Mouse (Mus musculus) midbrain, embryonic 12.5 days (tissue): ENCODE measurements at regions not wholly inside any gene's neighbourhood (a gene's known extent, or its start where the extent isn't known, plus 50 kb on each side); places are given as distances from the start of the nearest gene placed in this dataset.

Experiments
- ATAC-seq: fragments of 200-750 bp; cut with Nextera tagmentation; 2 replicates; pipeline ENCODE4 v1.8.0; 2017; ENCODE audit warnings: low read depth, moderate TSS enrichment, moderate library complexity; ENCODE audit not compliant: low FRiP score
- H3K27ac ChIP-seq: fragments of 300-500 bp; sonication (generic); replicated peaks from 2 replicates; pipeline ENCODE4 v1.5.1; 2016; ENCODE audit warnings: mild to moderate bottlenecking
- H3K27me3 ChIP-seq: fragments of 300-500 bp; sonication (generic); 2 replicates; pipeline ENCODE4 v1.6.1; 2016; ENCODE audit warnings: mild to moderate bottlenecking
- H3K36me3 ChIP-seq: fragments of 300-500 bp; sonication (generic); 2 replicates; pipeline ENCODE4 v1.6.1; 2016
- H3K4me1 ChIP-seq: fragments of 300-500 bp; sonication (generic); 2 replicates; pipeline ENCODE4 v1.6.1; 2016
- H3K4me2 ChIP-seq: fragments of 300-500 bp; sonication (generic); replicated peaks from 2 replicates; pipeline ENCODE4 v1.6.1; 2016; ENCODE audit warnings: mild to moderate bottlenecking, moderate library complexity
- H3K4me3 ChIP-seq: fragments of 300-500 bp; sonication (generic); 2 replicates; pipeline ENCODE4 v1.5.1; 2016; ENCODE audit warnings: mild to moderate bottlenecking
- H3K9ac ChIP-seq: fragments of 300-500 bp; sonication (generic); replicated peaks from 2 replicates; pipeline ENCODE4 v1.6.1; 2016; ENCODE audit warnings: mild to moderate bottlenecking, moderate library complexity
- H3K9me3 ChIP-seq: fragments of 300-500 bp; sonication (generic); 2 replicates; pipeline ENCODE4 v1.6.1; 2016; ENCODE audit warnings: mild to moderate bottlenecking
- WGBS: fragments of 180-500 bp; shearing (Covaris S2); methylation state at CpG from one replicate; pipeline ENCODE4 v1.1.7; 2016; 5-methylcytosine and 5-hydroxymethylcytosine counted together

GRCm38 (mm10) chr5:51825584-51826088 is 258.1 kb upstream of the Ppargc1a start:
- no peak overlapping the region for H3K27ac ChIP-seq
- no peak for ATAC-seq
- no peak overlapping the region for H3K4me3 ChIP-seq

GRCm38 (mm10) chr5:51824731-51825130 is 257.2 kb upstream of the Ppargc1a start:
- Histone ChIP-seq H3K4me2 (no peak overlapping the region), H3K27me3 (no peaks in the 10 kb centered on the region), H3K9me3 (no peaks in the 10 kb centered on the region), H3K9ac (no peak overlapping the region), H3K27ac (no peak overlapping the region), H3K4me1 (no peaks in the 10 kb centered on the region), H3K4me3 (no peak overlapping the region), H3K36me3 (no peaks in the 10 kb centered on the region)
- 86% methylated on average over 4 of the region's 4 CpGs for WGBS
- ATAC-seq = no peak

More at GRCm38 (mm10) chr5:51825584-51826088, 258.1 kb upstream of the Ppargc1a start:
- no peaks in the 10 kb centered on the region for H3K27me3 ChIP-seq
- no peaks in the 10 kb centered on the region for H3K9me3 ChIP-seq
- H3K9ac ChIP-seq = no peak overlapping the region
- no peaks in the 10 kb centered on the region for H3K36me3 ChIP-seq
- WGBS = 94% methylated on average over 3 of the region's 3 CpGs
- H3K4me2 ChIP-seq = no peak overlapping the region
- H3K4me1 ChIP-seq = no peaks in the 10 kb centered on the region

GRCm38 (mm10) chr5:51823657-51824056 is 256.1 kb upstream of the Ppargc1a start:
- Histone ChIP-seq H3K9ac (no peak overlapping the region), H3K4me3 (no peak overlapping the region), H3K27me3 (no peaks in the 10 kb centered on the region), H3K9me3 (no peaks in the 10 kb centered on the region), H3K4me2 (no peak overlapping the region), H3K27ac (no peak overlapping the region), H3K4me1 (no peaks in the 10 kb centered on the region), H3K36me3 (no peaks in the 10 kb centered on the region)
- 51% methylated on average over 2 of the region's 2 CpGs for WGBS
- no peak for ATAC-seq

GRCm38 (mm10) chr5:51816258-51816657 is 248.7 kb upstream of the Ppargc1a start:
- H3K9me3 ChIP-seq = no peaks in the 10 kb centered on the region
- no peak overlapping the region for H3K4me2 ChIP-seq
- no peak overlapping the region for H3K9ac ChIP-seq
- WGBS = 85% methylated on average over 2 of the region's 2 CpGs
- H3K4me3 ChIP-seq = no peak overlapping the region
- H3K27ac ChIP-seq = no peak overlapping the region
- no peak for ATAC-seq
- H3K36me3 ChIP-seq = no peaks in the 10 kb centered on the region
- no peaks in the 10 kb centered on the region for H3K27me3 ChIP-seq
- no peaks in the 10 kb centered on the region for H3K4me1 ChIP-seq

GRCm38 (mm10) chr5:51811728-51812127 is 244.2 kb upstream of the Ppargc1a start:
- no peaks in the 10 kb centered on the region for H3K4me1 ChIP-seq
- no peak overlapping the region for H3K27ac ChIP-seq
- H3K9me3 ChIP-seq = no peaks in the 10 kb centered on the region
- ATAC-seq = no peak
- H3K27me3 ChIP-seq = no peaks in the 10 kb centered on the region
- no peaks in the 10 kb centered on the region for H3K36me3 ChIP-seq
- 81% methylated on average over 2 of the region's 2 CpGs for WGBS
- no peak overlapping the region for H3K9ac ChIP-seq
- no peak overlapping the region for H3K4me3 ChIP-seq
- H3K4me2 ChIP-seq = no peak overlapping the region

- Histone ChIP-seq H3K27ac (no peak overlapping the region), H3K27me3 (no peaks in the 10 kb centered on the region), H3K4me1 (no peaks in the 10 kb centered on the region), H3K4me2 (no peak overlapping the region), H3K4me3 (no peak overlapping the region), H3K9ac (no peak overlapping the region), H3K36me3 (no peaks in the 10 kb centered on the region), H3K9me3 (no peaks in the 10 kb centered on the region)
- 89% methylated on average over 8 of the region's 8 CpGs for WGBS
- ATAC-seq = no peak
Measured at GRCm38 (mm10) chr5:51801486-51801885, 234.0 kb upstream of the Ppargc1a start.

- no peaks in the 10 kb centered on the region for H3K9me3 ChIP-seq
- H3K36me3 ChIP-seq = no peaks in the 10 kb centered on the region
- no peak overlapping the region for H3K27ac ChIP-seq
- no peak overlapping the region for H3K4me3 ChIP-seq
- 89% methylated on average over 6 of the region's 6 CpGs for WGBS
- H3K4me1 ChIP-seq = no peaks in the 10 kb centered on the region
- no peak for ATAC-seq
- H3K9ac ChIP-seq = no peak overlapping the region
- H3K4me2 ChIP-seq = no peak overlapping the region
- no peaks in the 10 kb centered on the region for H3K27me3 ChIP-seq
Measured at GRCm38 (mm10) chr5:51799371-51800035, 232.0 kb upstream of the Ppargc1a start.

- Histone ChIP-seq H3K4me3 (no peak overlapping the region), H3K4me2 (no peak overlapping the region), H3K4me1 (no peaks in the 10 kb centered on the region), H3K36me3 (no peaks in the 10 kb centered on the region), H3K27ac (no peak overlapping the region), H3K9me3 (no peaks in the 10 kb centered on the region), H3K27me3 (no peaks in the 10 kb centered on the region), H3K9ac (no peak overlapping the region)
- 60% methylated on average over 6 of the region's 6 CpGs for WGBS
- ATAC-seq = no peak
Measured at GRCm38 (mm10) chr5:51794097-51794496, 226.6 kb upstream of the Ppargc1a start.

GRCm38 (mm10) chr5:51792950-51793349 is 225.4 kb upstream of the Ppargc1a start:
- Histone ChIP-seq H3K9ac (no peak overlapping the region), H3K9me3 (no peaks in the 10 kb centered on the region), H3K36me3 (no peaks in the 10 kb centered on the region), H3K27ac (no peak overlapping the region), H3K4me3 (no peak overlapping the region), H3K4me1 (no peaks in the 10 kb centered on the region), H3K27me3 (no peaks in the 10 kb centered on the region), H3K4me2 (no peak overlapping the region)
- WGBS = 74% methylated on average over 2 of the region's 2 CpGs
- ATAC-seq = no peak

- H3K9me3 ChIP-seq = no peaks in the 10 kb centered on the region
- no peaks in the 10 kb centered on the region for H3K27me3 ChIP-seq
- H3K27ac ChIP-seq = no peak overlapping the region
- H3K4me2 ChIP-seq = no peak overlapping the region
- ATAC-seq = no peak
- H3K36me3 ChIP-seq = no peaks in the 10 kb centered on the region
- no peak overlapping the region for H3K9ac ChIP-seq
- WGBS = 65% methylated on average over 6 of the region's 6 CpGs
- H3K4me3 ChIP-seq = no peak overlapping the region
- H3K4me1 ChIP-seq = no peaks in the 10 kb centered on the region
Measured at GRCm38 (mm10) chr5:51788768-51789167, 221.2 kb upstream of the Ppargc1a start.

GRCm38 (mm10) chr5:51783523-51783922 is 216.0 kb upstream of the Ppargc1a start:
- H3K9me3 ChIP-seq = no peaks in the 10 kb centered on the region
- H3K4me1 ChIP-seq = no peaks in the 10 kb centered on the region
- no peak overlapping the region for H3K4me3 ChIP-seq
- H3K4me2 ChIP-seq = no peak overlapping the region
- no peaks in the 10 kb centered on the region for H3K27me3 ChIP-seq
- 83% methylated on average over 5 of the region's 5 CpGs for WGBS
- H3K9ac ChIP-seq = no peak overlapping the region
- no peak for ATAC-seq
- H3K36me3 ChIP-seq = no peaks in the 10 kb centered on the region
- no peak overlapping the region for H3K27ac ChIP-seq

GRCm38 (mm10) chr5:51783099-51783498 is 215.6 kb upstream of the Ppargc1a start:
- H3K4me1 ChIP-seq = no peaks in the 10 kb centered on the region
- WGBS = 91% methylated on average over 9 of the region's 9 CpGs
- H3K9me3 ChIP-seq = no peaks in the 10 kb centered on the region
- no peak for ATAC-seq
- H3K36me3 ChIP-seq = no peaks in the 10 kb centered on the region
- no peak overlapping the region for H3K4me3 ChIP-seq
- H3K9ac ChIP-seq = no peak overlapping the region
- H3K4me2 ChIP-seq = no peak overlapping the region
- no peak overlapping the region for H3K27ac ChIP-seq
- no peaks in the 10 kb centered on the region for H3K27me3 ChIP-seq
